Mouse (Mus musculus): ENCODE data around the gene Kmo.

Gene Kmo

DNA sequence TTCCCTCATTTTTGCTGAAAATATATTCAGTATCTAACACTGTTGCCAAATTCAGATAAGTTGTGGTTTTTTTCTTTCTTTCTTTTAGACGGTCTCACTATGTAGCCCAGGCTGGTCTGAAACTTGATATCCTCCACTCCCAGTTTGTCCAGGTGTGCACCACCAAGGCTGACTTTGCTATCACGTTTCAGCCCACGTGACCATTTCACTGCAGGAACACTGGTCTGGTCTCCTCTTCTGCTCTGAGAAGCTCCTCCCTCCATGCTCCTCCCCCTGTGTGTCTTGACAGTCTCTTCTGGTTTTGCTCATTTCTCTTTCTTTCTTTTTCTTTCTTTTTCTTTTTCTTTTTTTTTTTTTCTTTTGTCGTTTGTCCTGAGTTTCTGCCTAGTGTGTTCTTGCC is 79.6 kb downstream of the Kmo start:
- DNase-seq: no peak

DNA sequence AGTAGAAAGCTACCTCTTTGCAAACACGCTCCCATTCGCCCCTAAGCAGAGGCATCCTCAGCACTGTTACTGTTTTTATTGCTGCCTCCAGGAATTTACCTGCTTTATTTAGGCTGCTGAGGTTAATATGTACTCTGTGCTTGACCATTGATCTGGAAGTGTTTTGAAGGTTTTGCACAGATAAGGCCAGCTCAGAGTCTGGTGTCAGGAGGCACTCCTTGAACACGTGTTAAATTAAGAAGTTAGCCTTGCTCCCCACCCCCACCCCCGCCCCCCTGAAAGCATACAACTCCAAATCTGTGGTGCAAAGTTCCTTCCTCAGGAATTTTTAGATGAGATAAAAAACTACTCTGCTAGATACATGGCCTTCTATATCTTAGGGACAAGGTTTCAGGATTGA is 81.0 kb downstream of the Kmo start:
- no peak for DNase-seq

DNA sequence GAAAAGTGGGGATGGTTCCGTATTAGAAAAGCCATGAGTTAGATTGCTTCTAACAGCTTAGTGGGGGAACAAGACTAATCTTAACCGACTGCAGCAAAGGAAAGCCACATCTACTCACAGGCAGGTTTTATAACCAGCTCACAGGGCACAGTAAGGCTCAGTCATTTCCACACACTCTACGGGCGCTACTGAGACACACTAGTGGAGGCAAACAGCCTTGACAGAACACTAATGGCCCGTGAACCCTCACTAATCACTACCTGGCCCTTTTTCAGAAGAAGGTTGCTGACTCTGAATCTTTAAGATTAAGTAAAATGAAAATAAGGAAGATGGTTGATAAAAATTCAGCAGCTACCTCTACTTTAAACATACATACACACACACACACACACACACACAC is 87.4 kb downstream of the Kmo start:
- no peak for DNase-seq

DNA sequence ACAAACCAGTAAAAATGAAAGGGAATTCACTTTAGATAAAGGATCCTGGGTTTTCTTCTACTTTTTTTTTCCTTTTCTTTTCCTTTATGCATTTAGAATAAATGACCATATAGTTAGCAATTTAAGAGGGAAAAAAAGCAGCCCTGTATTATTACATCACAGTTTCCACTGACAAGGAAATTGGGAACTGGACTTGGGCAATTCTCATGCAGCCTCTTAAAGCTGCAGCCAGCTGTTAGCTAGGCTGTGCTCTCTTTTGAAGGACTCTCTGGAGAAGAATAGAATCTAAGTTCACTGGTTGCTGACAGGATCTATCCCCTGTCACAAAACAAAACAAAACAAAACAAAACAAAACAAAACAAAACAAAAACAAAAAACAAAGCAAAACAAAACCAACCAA is 87.8 kb downstream of the Kmo start:
- no peak for DNase-seq
